Mouse (Mus musculus): ENCODE results near the gene Mrps25. TPM values are rescaled to one million over a fixed set of nuclear protein-coding genes. Genes with fewer than 3 reads are reported as not detected.
A peak's percentile ranks its signal among the peaks of the same experiment; 100 is the strongest.

The Mrps25 gene
- polyA plus RNA-seq, 1 experiment from 2014 or later, result 82.5 TPM

DNA sequence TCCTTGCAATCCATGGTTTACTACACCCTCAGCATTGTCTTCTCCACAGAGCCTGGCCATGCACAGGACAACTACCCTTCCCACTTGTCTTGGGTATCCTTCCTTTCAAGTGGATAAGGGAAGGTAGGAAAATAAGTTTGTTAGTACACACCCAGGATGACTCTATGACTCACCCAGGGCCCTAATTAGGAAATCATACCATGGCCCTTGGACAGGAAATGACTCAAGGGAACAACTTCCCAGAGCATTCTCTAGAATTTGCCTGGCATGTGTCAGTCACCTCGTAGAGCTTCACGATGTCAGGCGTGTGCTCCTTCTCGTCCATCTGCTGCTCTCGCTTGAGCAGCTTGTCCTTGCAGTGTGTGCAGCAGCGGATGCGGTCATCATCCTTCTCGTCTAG is 15.6 kb upstream of the Mrps25 start:
- Histone ChIP-seq H3K9me3 (replicated peaks) (no peaks in the 10 kb centered on the region), H3K36me3 (peaks cover 73% of the 10 kb centered on the region), H3K9ac (no peak overlapping the region), H3K4me2 (replicated peaks) (no peak overlapping the region), H3K4me1 (no peaks in the 10 kb centered on the region), H3K27me3 (no peaks in the 10 kb centered on the region), H3K4me3 (replicated peaks) (no peak overlapping the region), H3K27ac (replicated peaks) (no peak overlapping the region)
- WGBS, result 90% methylated on average over 8 of the region's 8 CpGs
- no peak for ATAC-seq (ENCODE audit: insufficient number of reproducible peaks, low FRiP score, low TSS enrichment, low read depth)

GRCm38 (mm10) chr6:92184178-92184577 is 345 bp upstream of the Mrps25 start:
- H3K4me3 ChIP-seq (replicated peaks), result peak overlapping the region; percentile 91
- peaks cover 10% of the 10 kb centered on the region for H3K4me1 ChIP-seq
- no peak for ATAC-seq (ENCODE audit: insufficient number of reproducible peaks, low FRiP score, low TSS enrichment, low read depth)
- peaks cover 48% of the 10 kb centered on the region for H3K36me3 ChIP-seq
- peak overlapping the region; percentile 59 for H3K4me2 ChIP-seq (replicated peaks)
- 4% methylated on average over 10 of the region's 10 CpGs for WGBS
- no peak overlapping the region for H3K9ac ChIP-seq
- H3K27ac ChIP-seq (replicated peaks), result no peak overlapping the region; the same call in 1 of the 2 replicates
- H3K9me3 ChIP-seq (replicated peaks), result no peaks in the 10 kb centered on the region
- H3K27me3 ChIP-seq, result no peaks in the 10 kb centered on the region

GRCm38 (mm10) chr6:92176450-92176849 is 7.4 kb downstream of the Mrps25 start:
- Histone ChIP-seq H3K9me3 (replicated peaks) (no peaks in the 10 kb centered on the region), H3K4me1 (0 out of 2 replicates have a peak, but pooled peaks cover 3% of the 10 kb centered on the region), H3K4me2 (replicated peaks) (no peak overlapping the region), H3K9ac (no peak overlapping the region), H3K27me3 (no peaks in the 10 kb centered on the region), H3K27ac (replicated peaks) (no peak overlapping the region), H3K4me3 (replicated peaks) (no peak overlapping the region), H3K36me3 (peaks cover 76% of the 10 kb centered on the region)
- 69% methylated on average over 1 of the region's 1 CpGs for WGBS
- no peak for ATAC-seq (ENCODE audit: insufficient number of reproducible peaks, low FRiP score, low TSS enrichment, low read depth)

GRCm38 (mm10) chr6:92162724-92163123 is 21.1 kb downstream of the Mrps25 start:
- ATAC-seq (ENCODE audit: insufficient number of reproducible peaks, low FRiP score, low TSS enrichment, low read depth), result no peak
- 100% methylated on average over 1 of the region's 1 CpGs for WGBS
- H3K9me3 ChIP-seq (replicated peaks), result no peaks in the 10 kb centered on the region
- no peaks in the 10 kb centered on the region for H3K4me1 ChIP-seq
- no peak overlapping the region for H3K4me3 ChIP-seq (replicated peaks)
- H3K27ac ChIP-seq (replicated peaks), result no peak overlapping the region
- H3K9ac ChIP-seq, result no peak overlapping the region
- H3K4me2 ChIP-seq (replicated peaks), result no peak overlapping the region
- H3K27me3 ChIP-seq, result no peaks in the 10 kb centered on the region
- H3K36me3 ChIP-seq, result peaks cover 90% of the 10 kb centered on the region

GRCm38 (mm10) chr6:92158801-92159200 is 25.0 kb downstream of the Mrps25 start:
- Histone ChIP-seq H3K36me3 (peaks cover 97% of the 10 kb centered on the region), H3K9ac (no peak overlapping the region), H3K9me3 (replicated peaks) (no peaks in the 10 kb centered on the region), H3K4me2 (replicated peaks) (no peak overlapping the region), H3K4me3 (replicated peaks) (no peak overlapping the region), H3K27me3 (no peaks in the 10 kb centered on the region), H3K4me1 (no peaks in the 10 kb centered on the region), H3K27ac (replicated peaks) (no peak overlapping the region)
- WGBS, result 90% methylated on average over 3 of the region's 3 CpGs
- ATAC-seq (ENCODE audit: insufficient number of reproducible peaks, low FRiP score, low TSS enrichment, low read depth), result no peak

DNA sequence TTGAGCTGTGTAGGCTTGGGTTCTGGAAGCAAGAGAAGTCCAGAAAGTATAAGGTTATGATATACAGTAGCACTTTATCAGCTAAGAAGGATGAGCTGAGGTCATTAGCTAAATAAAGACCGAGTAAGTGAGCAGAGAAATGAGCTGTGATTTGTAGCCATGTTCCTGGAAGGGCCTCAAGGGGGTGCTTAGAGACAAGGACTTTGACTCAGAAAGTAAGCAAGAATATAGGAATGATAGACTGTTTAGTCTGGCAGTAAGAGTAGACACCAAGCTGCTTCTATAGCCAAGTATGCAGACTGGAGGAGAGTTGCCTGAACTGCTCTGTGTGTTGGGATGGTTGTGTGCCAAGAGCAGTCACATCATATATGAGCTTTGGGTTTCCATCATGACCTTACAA is 30.1 kb downstream of the Mrps25 start:
- Histone ChIP-seq H3K4me2 (replicated peaks) (no peak overlapping the region), H3K4me1 (no peaks in the 10 kb centered on the region), H3K27me3 (no peaks in the 10 kb centered on the region), H3K9me3 (replicated peaks) (no peaks in the 10 kb centered on the region), H3K9ac (no peak overlapping the region), H3K27ac (replicated peaks) (no peak overlapping the region), H3K4me3 (replicated peaks) (no peak overlapping the region), H3K36me3 (peaks cover 80% of the 10 kb centered on the region)
- WGBS, result 86% methylated on average over 1 of the region's 1 CpGs
- ATAC-seq (ENCODE audit: insufficient number of reproducible peaks, low FRiP score, low TSS enrichment, low read depth), result no peak

GRCm38 (mm10) chr6:92145881-92146280 is 38.0 kb downstream of the Mrps25 start:
- H3K9me3 ChIP-seq (replicated peaks), result no peaks in the 10 kb centered on the region
- no peaks in the 10 kb centered on the region for H3K27me3 ChIP-seq
- no peak for ATAC-seq (ENCODE audit: insufficient number of reproducible peaks, low FRiP score, low TSS enrichment, low read depth)
- H3K36me3 ChIP-seq, result peaks cover 27% of the 10 kb centered on the region
- no peak overlapping the region for H3K4me3 ChIP-seq (replicated peaks)
- no peaks in the 10 kb centered on the region for H3K4me1 ChIP-seq
- no peak overlapping the region for H3K4me2 ChIP-seq (replicated peaks)
- H3K9ac ChIP-seq, result no peak overlapping the region
- WGBS, result 95% methylated on average over 4 of the region's 4 CpGs
- no peak overlapping the region for H3K27ac ChIP-seq (replicated peaks)

GRCm38 (mm10) chr6:92136356-92136755 is 47.5 kb downstream of the Mrps25 start:
- H3K36me3 ChIP-seq, result peaks cover 19% of the 10 kb centered on the region; the same call in 1 of the 2 replicates
- H3K9ac ChIP-seq, result no peak overlapping the region
- no peak overlapping the region for H3K4me3 ChIP-seq (replicated peaks)
- ATAC-seq (ENCODE audit: insufficient number of reproducible peaks, low FRiP score, low TSS enrichment, low read depth), result no peak
- H3K9me3 ChIP-seq (replicated peaks), result no peaks in the 10 kb centered on the region
- H3K4me1 ChIP-seq, result no peaks in the 10 kb centered on the region
- H3K27ac ChIP-seq (replicated peaks), result no peak overlapping the region
- 70% methylated on average over 2 of the region's 2 CpGs for WGBS
- no peak overlapping the region for H3K4me2 ChIP-seq (replicated peaks)
- no peaks in the 10 kb centered on the region for H3K27me3 ChIP-seq

DNA sequence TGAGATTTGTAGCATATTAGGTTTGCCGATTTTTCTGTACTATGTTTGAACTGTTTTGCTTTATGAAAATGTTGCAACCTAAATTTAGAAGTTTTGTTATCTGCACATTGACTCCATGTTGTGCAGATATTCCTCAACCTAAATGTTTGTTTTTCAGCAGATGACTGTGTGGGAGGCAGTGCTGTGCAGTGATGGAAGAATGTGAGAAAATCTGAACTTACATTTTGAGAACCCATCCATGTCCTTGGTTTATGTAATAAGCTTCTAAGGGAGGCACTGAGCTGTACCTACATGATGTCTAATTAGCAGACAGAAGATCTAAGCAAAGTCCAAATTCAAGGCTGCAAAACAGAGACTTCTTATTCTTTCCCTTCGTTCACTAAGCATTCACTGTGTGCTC is 50.2 kb downstream of the Mrps25 start:
- peaks cover 7% of the 10 kb centered on the region; the same call in 1 of the 2 replicates for H3K36me3 ChIP-seq
- no peak overlapping the region for H3K4me3 ChIP-seq (replicated peaks)
- H3K4me1 ChIP-seq, result peaks cover 4% of the 10 kb centered on the region; the same call in 1 of the 2 replicates
- no peak overlapping the region for H3K4me2 ChIP-seq (replicated peaks)
- ATAC-seq (ENCODE audit: insufficient number of reproducible peaks, low FRiP score, low TSS enrichment, low read depth), result no peak
- H3K9ac ChIP-seq, result no peak overlapping the region
- H3K9me3 ChIP-seq (replicated peaks), result no peaks in the 10 kb centered on the region
- no peaks in the 10 kb centered on the region for H3K27me3 ChIP-seq
- WGBS, result 88% methylated on average over 2 of the region's 2 CpGs
- no peak overlapping the region for H3K27ac ChIP-seq (replicated peaks)

DNA sequence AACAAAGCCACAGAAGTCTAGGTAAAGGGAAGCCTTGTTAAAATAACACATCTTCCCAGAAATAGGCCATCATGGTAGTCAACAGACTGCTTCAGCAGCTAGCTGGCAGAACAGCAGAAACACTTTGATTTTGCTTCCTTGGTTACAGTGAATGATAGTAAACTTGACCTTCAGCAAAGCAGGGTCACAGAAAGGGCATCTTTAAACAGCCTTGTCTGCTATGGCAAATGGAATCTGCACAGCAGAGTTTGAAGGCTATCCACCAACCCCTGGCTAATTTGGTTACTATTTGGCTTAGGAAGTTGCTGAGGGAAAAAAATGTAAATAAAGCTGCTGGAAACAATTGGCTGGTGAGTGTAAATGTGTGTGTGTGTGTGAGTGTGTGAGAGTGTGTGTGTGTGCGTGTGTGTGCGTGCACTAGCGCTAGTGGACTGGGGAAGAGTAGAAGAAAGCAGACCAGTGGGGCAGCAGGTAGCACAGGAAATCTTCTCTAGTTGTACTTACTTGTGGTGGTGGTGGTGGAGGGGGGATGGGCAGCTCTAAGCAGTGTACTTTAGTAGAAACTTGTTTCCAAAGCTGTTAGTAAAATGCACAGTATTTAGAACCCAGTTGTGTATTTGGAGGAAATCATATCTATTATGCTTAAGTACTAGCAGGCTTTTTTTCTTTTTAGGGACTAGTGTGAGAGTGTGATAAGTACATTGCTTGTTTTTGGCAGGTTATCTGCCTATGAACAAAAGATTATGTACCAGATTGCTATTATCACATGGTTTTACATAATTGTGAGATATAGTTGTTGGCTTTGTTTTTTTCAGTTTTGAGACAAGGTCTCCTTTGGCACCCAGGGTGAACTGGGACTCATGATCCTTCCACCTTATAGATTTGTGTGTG is 51.6 kb downstream of the Mrps25 start:
- Histone ChIP-seq H3K27ac (replicated peaks) (no peak overlapping the region), H3K4me1 (peaks cover 4% of the 10 kb centered on the region; the same call in 1 of the 2 replicates), H3K4me3 (replicated peaks) (no peak overlapping the region), H3K27me3 (no peaks in the 10 kb centered on the region), H3K4me2 (replicated peaks) (no peak overlapping the region), H3K9me3 (replicated peaks) (no peaks in the 10 kb centered on the region), H3K9ac (no peak overlapping the region), H3K36me3 (peaks cover 7% of the 10 kb centered on the region; the same call in 1 of the 2 replicates)
- WGBS, result 94% methylated on average over 3 of the region's 3 CpGs
- no peak for ATAC-seq (ENCODE audit: insufficient number of reproducible peaks, low FRiP score, low TSS enrichment, low read depth)

- Histone ChIP-seq H3K27ac (replicated peaks) (no peak overlapping the region), H3K4me3 (replicated peaks) (no peak overlapping the region), H3K4me1 (peaks cover 4% of the 10 kb centered on the region; the same call in 1 of the 2 replicates), H3K36me3 (peaks cover 7% of the 10 kb centered on the region; the same call in 1 of the 2 replicates), H3K9me3 (replicated peaks) (no peaks in the 10 kb centered on the region), H3K9ac (no peak overlapping the region), H3K27me3 (no peaks in the 10 kb centered on the region), H3K4me2 (replicated peaks) (no peak overlapping the region)
- ATAC-seq (ENCODE audit: insufficient number of reproducible peaks, low FRiP score, low TSS enrichment, low read depth), result no peak
- WGBS, result 76% methylated on average over 1 of the region's 1 CpGs
Measured at GRCm38 (mm10) chr6:92131456-92131855, 52.4 kb downstream of the Mrps25 start.

All from embryonic facial prominence, embryonic 15.5 days (tissue).